Mouse (Mus musculus): Measurements from ENCODE around the gene Nmt2.

DNA sequence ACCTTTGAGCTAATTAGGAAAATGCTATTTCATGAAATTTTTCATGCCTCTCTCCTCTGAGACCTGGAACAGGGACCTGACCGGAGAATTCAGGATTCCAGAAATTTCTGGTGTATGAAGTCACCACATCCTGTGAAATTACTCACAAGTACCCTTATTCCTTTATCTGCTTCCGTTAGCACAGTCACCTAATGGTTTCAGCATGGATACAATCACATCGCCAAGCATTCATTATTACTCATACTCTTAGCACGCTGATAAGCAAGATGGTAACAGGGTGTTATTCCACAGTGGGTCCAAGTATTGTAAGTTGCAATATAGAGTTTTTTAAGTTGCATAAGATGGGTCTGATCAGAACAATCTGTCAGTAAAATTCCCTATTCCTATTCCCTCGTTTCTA, 44.8 kb upstream of the Nmt2 start:
- TF ChIP-seq POLR2A (IDR thresholded peaks at IDR 0.05; ENCODE audit: extremely low read depth, insufficient read depth, low read length) (no peak), CTCF (IDR thresholded peaks at IDR 0.05; ENCODE audit: low read depth, low read length) (no peak)
